Mouse (Mus musculus) E14TG2a.4 (cell line): ENCODE measurements around the gene Tm2d3.

Experiments used
- CTCF ChIP-seq: conservative IDR thresholded peaks from 2 replicates; pipeline ENCODE4 v1.5.1; 2014; ENCODE audit warnings: low read length
- NANOG ChIP-seq: IDR thresholded peaks from 2 replicates; pipeline ENCODE4 v1.6.1; 2014; ENCODE audit warnings: borderline replicate concordance, low read length, mixed read lengths
- POU5F1 ChIP-seq: IDR thresholded peaks from 2 replicates; pipeline ENCODE4 v1.6.1; 2014; ENCODE audit warnings: low read length, borderline replicate concordance

GRCm38 (mm10) chr7:65734024-65734423, 43.1 kb downstream of the Tm2d3 start:
- TF ChIP-seq CTCF (no peak), POU5F1 (no peak), NANOG (no peak)
